Mouse (Mus musculus): ENCODE data around the gene Cfap206. TPM values are rescaled to one million over a fixed set of nuclear protein-coding genes. Genes with fewer than 3 reads are reported as not detected.

Gene Cfap206
- polyA plus RNA-seq, 1 experiment: 0.02 TPM

GRCm38 (mm10) chr4:34653179-34653578 lies 76.8 kb downstream of the Cfap206 start:
- Histone ChIP-seq H3K4me1 (ENCODE audit: control insufficient read depth) (no peaks in the 10 kb centered on the region), H3K36me3 (ENCODE audit: control insufficient read depth) (peaks cover 56% of the 10 kb centered on the region), H3K4me3 (replicated peaks) (no peak overlapping the region), H3K27me3 (ENCODE audit: control insufficient read depth) (no peaks in the 10 kb centered on the region), H3K9me3 (ENCODE audit: control insufficient read depth, low read length) (no peaks in the 10 kb centered on the region)
- no peak for TF ChIP-seq TAL1 (IDR thresholded peaks at IDR 0.05; ENCODE audit: low read length)
- no peak for TF ChIP-seq GATA1 (IDR thresholded peaks at IDR 0.05; ENCODE audit: low read length)

- Histone ChIP-seq H3K27me3 (ENCODE audit: control insufficient read depth) (no peaks in the 10 kb centered on the region), H3K4me3 (replicated peaks) (no peak overlapping the region), H3K36me3 (ENCODE audit: control insufficient read depth) (peaks cover 48% of the 10 kb centered on the region), H3K9me3 (ENCODE audit: control insufficient read depth, low read length) (no peaks in the 10 kb centered on the region), H3K4me1 (ENCODE audit: control insufficient read depth) (no peaks in the 10 kb centered on the region)
- TF ChIP-seq GATA1 (IDR thresholded peaks at IDR 0.05; ENCODE audit: low read length) (no peak), TAL1 (IDR thresholded peaks at IDR 0.05; ENCODE audit: low read length) (no peak)
Observed at GRCm38 (mm10) chr4:34644779-34645178, 85.2 kb downstream of the Cfap206 start.

GRCm38 (mm10) chr4:34640731-34641130 lies 89.3 kb downstream of the Cfap206 start:
- TF ChIP-seq TAL1 (IDR thresholded peaks at IDR 0.05; ENCODE audit: low read length) (no peak), GATA1 (IDR thresholded peaks at IDR 0.05; ENCODE audit: low read length) (no peak)
- H3K4me3 ChIP-seq (replicated peaks): no peak overlapping the region

GRCm38 (mm10) chr4:34639745-34640364 lies 90.2 kb downstream of the Cfap206 start:
- Histone ChIP-seq H3K36me3 (ENCODE audit: control insufficient read depth) (peaks cover 22% of the 10 kb centered on the region), H3K27me3 (ENCODE audit: control insufficient read depth) (no peaks in the 10 kb centered on the region), H3K4me3 (replicated peaks) (no peak overlapping the region), H3K4me1 (ENCODE audit: control insufficient read depth) (no peaks in the 10 kb centered on the region), H3K9me3 (ENCODE audit: control insufficient read depth, low read length) (no peaks in the 10 kb centered on the region)
- TF ChIP-seq TAL1 (IDR thresholded peaks at IDR 0.05; ENCODE audit: low read length) (no peak), GATA1 (IDR thresholded peaks at IDR 0.05; ENCODE audit: low read length) (no peak)

More at GRCm38 (mm10) chr4:34640731-34641130, 89.3 kb downstream of the Cfap206 start:
- Histone ChIP-seq H3K9me3 (ENCODE audit: control insufficient read depth, low read length) (no peaks in the 10 kb centered on the region), H3K36me3 (ENCODE audit: control insufficient read depth) (peaks cover 24% of the 10 kb centered on the region), H3K27me3 (ENCODE audit: control insufficient read depth) (no peaks in the 10 kb centered on the region), H3K4me1 (ENCODE audit: control insufficient read depth) (no peaks in the 10 kb centered on the region)

Other genes starting within 250 kb of the Cfap206 start
- 9.7 and 12.5 TPM in 2 replicates for gene Akirin2, start 179.3 kb downstream of the Cfap206 start, polyA plus RNA-seq (2012)
- gene Orc3, start 115.3 kb downstream of the Cfap206 start, polyA plus RNA-seq (2012): 0.38 and 0.45 TPM in 2 replicates
- 0.07 and 0.14 TPM in 2 replicates for gene Rars2, start 115.2 kb downstream of the Cfap206 start, polyA plus RNA-seq (2012)
- gene Slc35a1, start 42.8 kb downstream of the Cfap206 start, polyA plus RNA-seq (2012): 0.02 and 0.12 TPM in 2 replicates
- not detected in 2 replicates for gene Gm136, start 26.1 kb upstream of the Cfap206 start, polyA plus RNA-seq (2012)
- gene Smim8, start 48.2 kb upstream of the Cfap206 start, polyA plus RNA-seq (2012): 1.2 and 1.4 TPM in 2 replicates
- gene Zfp292, start 152.8 kb upstream of the Cfap206 start, polyA plus RNA-seq (2012): 0.03 TPM in 1 of 2 replicates, not detected in the other
- not detected in 2 replicates for gene Cga, start 163.6 kb upstream of the Cfap206 start, polyA plus RNA-seq (2012)

All from erythroblast, embryonic 14.5 days (primary cell).